Mouse (Mus musculus) thymus, postnatal 0 days (tissue): ENCODE measurements around the gene Traf3ip3. TPM values are rescaled to one million over a fixed set of nuclear protein-coding genes. Genes with fewer than 3 reads are reported as not detected.
A peak's percentile ranks its signal among the peaks of the same experiment; 100 is the strongest.

Experiments
- DNase-seq: peaks from one replicate; pipeline ENCODE4 v3.0.0-alpha.2; 2015; ENCODE audit warnings: low spot score
- polyA plus RNA-seq: library from polyadenylated mRNA; unstranded; fragments of >200 nt; fragmentation: Nextera tagmentation; extraction: Ambion mirVana; gene quantifications from 2 replicates; pipeline ENCODE4 v1.2.1, GENCODE M21; 2015

The Traf3ip3 gene
- 193 and 196 TPM in 2 replicates for polyA plus RNA-seq

DNA sequence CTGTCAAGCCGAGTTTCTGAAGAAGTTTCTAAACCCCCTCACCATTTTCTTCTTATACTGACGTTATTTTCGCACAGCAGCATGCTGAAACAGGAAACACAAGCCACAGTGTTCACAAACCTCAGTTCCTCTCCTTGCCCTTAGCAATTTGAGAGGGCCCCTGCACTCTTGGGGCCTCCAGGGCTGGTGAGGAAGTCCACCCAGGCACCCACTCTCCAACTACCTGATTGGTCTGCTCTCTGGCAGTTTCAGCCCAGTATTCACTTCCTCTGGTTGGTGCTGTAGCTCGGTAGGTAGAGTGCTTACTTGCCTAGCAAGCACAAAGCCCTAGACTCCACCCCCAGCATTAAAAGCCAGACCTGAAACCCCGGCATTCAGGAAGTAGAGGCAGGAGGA lies at the start of gene Traf3ip3:
TSS of gene Traf3ip3 (minus strand) at position 321 of the 396 bp plus-strand sequence.
- peak; percentile 93 for DNase-seq

GRCm38 (mm10) chr1:193250026-193250425 lies 48.5 kb upstream of the Traf3ip3 start:
- DNase-seq, result no peak

- no peak for DNase-seq
Observed at GRCm38 (mm10) chr1:193244235-193244634, 42.7 kb upstream of the Traf3ip3 start.

GRCm38 (mm10) chr1:193243571-193244193 lies 42.2 kb upstream of the Traf3ip3 start:
- DNase-seq, result no peak

- peak; percentile 34 for DNase-seq
Observed at GRCm38 (mm10) chr1:193242863-193243262, 41.4 kb upstream of the Traf3ip3 start.

DNA sequence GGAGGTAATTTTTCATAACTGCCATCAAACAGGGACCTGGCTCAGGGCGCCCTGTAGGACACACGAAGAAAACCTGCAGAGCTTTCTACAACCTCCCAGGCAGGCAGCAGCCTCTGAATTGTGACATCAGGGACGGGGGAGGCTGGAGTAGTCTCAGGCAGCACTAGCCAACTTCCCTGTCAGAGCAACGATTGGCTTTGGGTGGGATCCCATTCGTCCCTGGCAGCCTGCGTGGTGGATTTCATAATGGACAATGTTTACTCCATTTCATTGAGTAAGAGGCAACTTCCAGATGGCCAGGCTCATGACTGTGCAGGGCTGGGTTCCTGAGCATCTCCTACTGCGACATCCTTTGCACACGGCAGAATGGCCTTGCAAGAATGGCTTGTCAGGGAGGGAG lies 40.7 kb upstream of the Traf3ip3 start:
- no peak for DNase-seq

- DNase-seq, result no peak
Observed at GRCm38 (mm10) chr1:193241436-193241835, 39.9 kb upstream of the Traf3ip3 start.

- no peak for DNase-seq
Observed at GRCm38 (mm10) chr1:193238426-193238825, 36.9 kb upstream of the Traf3ip3 start.

DNA sequence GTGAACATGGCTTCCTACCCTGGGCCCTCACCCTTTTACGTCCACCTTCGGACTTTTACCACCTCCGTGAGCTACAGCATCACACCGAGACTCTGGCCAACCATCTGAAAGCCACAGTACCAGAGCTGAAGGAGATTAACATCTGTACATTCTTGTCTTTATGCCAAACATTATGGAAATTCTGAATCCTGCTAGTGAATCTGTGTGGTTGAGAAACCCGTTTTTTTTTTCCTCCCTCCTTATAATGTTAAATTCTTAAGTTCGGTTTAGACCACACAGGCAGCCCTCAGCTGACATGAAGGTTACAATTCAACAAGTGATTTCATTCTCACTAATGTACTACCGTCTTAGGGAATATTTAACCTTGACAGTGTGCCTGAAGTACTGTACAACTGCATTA lies 33.4 kb upstream of the Traf3ip3 start:
- DNase-seq, result no peak

GRCm38 (mm10) chr1:193234130-193234645 lies 32.7 kb upstream of the Traf3ip3 start:
- DNase-seq, result no peak

DNA sequence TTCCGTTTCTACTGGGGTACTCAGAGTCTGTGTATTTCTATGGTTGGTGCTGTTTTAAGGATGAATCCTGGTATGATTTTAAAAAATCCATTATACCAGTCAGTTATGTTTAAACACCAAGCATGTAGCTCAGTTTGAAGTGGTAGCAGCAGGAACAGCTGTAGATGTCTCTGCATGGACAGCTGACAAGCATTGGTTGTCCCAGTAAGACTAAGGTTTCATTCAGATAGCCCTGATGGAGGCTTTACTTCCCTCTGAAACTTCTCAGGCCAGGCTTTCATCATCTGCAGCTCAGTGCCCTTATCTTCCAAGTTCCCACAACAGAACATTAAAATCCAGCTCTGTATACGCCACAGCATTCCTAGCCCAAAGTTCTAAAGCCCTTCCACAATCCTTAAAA lies 31.2 kb upstream of the Traf3ip3 start:
- no peak for DNase-seq

GRCm38 (mm10) chr1:193230935-193231334 lies 29.4 kb upstream of the Traf3ip3 start:
- DNase-seq, result peak; percentile 49

- no peak for DNase-seq
Observed at GRCm38 (mm10) chr1:193230531-193230930, 29.0 kb upstream of the Traf3ip3 start.

DNA sequence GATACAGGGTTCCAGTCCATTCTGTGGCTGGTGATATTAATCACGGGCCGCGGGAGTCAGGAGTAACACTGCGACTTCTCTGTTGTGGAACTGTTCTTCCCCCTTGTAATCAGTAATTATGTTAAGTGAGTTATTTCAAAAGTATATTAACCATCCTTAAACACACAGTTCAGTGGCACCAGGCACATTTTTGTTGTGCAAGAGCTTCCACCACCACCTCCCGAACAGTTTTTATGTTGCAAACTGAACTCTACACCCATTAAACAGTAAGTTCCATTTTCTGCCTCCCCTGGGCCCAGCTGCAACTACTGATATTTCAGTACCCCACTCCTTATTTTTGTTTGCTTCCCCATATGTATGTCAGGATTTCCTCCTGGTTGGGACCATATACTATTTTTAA lies 28.1 kb upstream of the Traf3ip3 start:
- DNase-seq, result no peak

DNA sequence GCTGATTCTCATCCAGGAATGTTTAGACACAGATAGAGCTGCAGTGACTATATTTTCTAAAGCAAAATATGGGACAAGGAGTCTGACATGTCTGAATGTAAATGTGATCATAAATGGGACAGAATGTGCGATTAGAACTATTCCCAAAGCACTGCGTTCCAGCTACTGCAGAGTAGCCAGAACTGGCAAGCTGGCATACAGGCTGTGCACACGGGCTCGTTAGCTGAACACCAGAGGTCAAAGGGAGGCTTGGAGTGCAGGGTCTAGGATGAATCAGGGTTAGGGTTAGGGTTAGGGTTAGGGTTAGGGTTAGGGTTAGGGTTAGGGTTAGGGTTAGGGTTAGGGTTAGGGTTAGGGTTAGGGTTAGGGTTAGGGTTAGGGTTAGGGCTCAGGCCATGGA lies 26.0 kb upstream of the Traf3ip3 start:
- DNase-seq, result no peak

DNA sequence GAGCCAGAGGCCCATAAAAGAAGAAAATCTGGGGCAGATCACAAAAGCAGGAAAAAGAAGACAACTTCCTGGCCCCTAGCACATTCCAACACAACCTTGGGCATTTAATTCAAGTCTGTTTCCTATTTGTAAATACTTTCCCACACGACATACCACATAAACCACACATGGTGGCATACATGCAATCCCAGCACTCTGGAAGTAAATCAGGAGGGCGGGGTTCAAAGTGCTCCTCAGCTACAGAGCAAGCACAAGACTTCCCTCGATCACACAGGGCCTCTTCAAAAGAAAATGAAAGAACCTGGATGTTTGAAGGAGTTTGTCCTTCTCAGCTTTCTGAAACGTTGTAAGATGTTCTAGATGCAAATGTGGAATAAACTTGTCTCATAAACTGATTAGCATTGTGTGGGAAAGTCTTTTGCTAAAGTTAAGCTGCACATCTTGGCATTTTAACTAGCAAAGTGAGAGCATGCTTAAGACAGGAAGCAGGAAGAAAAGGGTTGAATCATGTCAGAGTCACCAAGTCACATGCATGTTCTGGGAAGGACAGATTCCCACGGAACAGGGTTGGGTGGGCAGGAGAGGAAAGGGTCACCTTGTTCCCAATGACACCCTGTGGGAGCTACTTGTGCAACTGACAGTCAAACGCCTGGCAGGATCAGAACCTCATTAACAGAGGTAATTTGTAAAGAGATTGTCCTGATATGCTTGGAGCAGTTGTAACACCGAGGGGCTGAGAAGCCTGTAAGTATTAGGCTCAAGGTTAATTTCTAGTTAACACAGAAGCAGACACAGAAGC lies 25.4 kb upstream of the Traf3ip3 start:
- no peak for DNase-seq

DNA sequence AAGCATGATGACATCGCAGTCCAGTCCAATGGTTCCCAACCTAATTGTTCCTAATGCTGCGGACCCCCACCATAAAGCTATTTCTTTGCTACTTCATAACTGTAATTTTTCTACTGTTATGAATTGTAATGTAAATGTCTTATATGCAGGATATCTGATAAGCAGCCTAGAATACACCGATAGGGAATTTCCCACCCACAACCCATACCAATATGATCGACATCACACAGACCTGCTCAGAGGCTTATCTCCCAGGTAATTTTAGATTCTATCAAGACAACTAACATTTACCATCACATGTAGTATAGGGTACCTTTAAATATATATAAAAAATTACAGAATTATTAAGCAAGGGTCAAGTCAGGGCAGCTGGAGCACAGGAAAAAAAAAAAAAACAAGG lies 24.6 kb upstream of the Traf3ip3 start:
- no peak for DNase-seq

DNA sequence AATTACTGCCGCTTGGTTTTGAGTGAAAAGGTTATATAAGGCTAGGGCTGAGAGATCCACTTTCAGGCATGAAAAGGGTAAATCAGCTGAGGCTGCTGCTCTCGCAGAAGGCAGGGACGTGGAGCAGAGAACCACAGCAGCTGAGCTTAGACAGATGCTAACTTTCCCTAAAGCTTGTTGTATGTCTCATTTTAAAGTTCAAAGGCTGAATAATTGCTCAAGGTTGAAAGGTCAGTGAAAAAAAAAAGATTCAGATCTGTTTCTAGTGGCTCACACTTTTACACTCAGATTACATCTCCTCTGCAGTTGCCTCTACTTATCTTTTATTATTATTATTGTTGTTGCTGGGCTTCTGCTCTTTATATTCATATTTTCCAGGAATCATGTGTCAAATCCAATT lies 24.0 kb upstream of the Traf3ip3 start:
- no peak for DNase-seq

DNA sequence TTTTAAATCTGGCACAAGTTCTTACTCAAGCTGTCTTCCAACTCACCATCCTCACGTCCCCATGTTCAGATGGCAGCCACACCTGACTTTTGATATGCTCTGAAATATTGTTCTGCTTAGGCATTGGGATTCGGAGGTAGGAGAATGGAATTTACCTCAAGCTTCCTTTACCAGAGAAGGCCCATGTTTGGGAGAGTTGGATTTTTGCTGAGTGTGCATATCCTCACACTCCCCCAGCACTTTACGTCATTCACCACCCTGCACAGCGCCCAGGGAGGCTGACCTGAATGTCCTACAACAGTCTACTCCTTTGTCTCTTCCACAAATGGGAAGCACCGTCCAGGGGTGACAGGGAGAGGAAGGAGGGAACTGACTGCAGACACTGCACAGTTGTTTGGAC lies 18.9 kb upstream of the Traf3ip3 start:
- DNase-seq, result no peak

GRCm38 (mm10) chr1:193216000-193216399 lies 14.5 kb upstream of the Traf3ip3 start:
- no peak for DNase-seq

GRCm38 (mm10) chr1:193214053-193214452 lies 12.6 kb upstream of the Traf3ip3 start:
- no peak for DNase-seq

- DNase-seq, result no peak
Observed at GRCm38 (mm10) chr1:193211371-193211770, 9.9 kb upstream of the Traf3ip3 start.

- peak; percentile 63 for DNase-seq
Observed at GRCm38 (mm10) chr1:193208178-193208577, 6.7 kb upstream of the Traf3ip3 start.
